Mouse (Mus musculus) right cerebral cortex, postnatal 25 days (tissue): ENCODE measurements around the gene Ly6g6e.
"Not testable (repeated sequence)": the region's sequence is repeated elsewhere in the genome, so short reads cannot be mapped to it uniquely, and the experiment has no call there.

Source experiments
- DNase-seq: peaks from one replicate; pipeline ENCODE4 v3.0.0; 2022

The Ly6g6e gene

DNA sequence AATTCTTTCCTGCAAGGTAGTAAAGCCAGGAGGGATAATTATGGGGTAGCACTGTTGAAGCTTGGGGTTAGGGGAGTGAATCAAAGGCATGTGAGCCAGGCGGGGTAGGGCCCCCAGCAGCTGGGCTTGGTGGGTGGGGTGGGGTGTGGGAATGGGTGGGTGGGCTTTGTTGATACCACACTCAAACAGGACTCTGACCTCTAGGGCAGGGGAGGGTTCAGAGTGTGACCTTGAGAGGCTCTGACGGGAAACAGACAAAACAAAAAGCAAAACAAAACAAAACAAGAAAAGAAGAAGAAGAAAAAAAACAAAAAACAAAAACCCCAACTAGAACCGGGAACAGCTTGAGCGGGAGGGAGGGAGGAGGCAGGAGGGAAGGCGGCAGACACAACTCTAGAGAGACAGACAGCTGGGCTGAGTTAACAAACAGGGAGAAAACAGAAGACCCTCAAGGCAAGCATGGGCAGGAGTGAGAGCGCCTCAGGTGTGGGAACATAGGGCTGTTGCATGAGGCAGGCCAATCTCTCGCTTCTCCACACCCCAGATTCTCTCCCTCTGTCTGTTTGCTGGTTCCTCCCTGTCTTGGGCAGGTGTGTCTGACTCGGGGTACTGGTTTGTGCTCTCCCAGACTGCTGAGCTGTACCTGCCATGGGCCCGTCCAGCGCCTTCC, at the start of gene Ly6g6e:
Gene Ly6g6e (plus strand): TSS at position 396 of the 670 bp plus-strand sequence.
- DNase-seq: no peak

DNA sequence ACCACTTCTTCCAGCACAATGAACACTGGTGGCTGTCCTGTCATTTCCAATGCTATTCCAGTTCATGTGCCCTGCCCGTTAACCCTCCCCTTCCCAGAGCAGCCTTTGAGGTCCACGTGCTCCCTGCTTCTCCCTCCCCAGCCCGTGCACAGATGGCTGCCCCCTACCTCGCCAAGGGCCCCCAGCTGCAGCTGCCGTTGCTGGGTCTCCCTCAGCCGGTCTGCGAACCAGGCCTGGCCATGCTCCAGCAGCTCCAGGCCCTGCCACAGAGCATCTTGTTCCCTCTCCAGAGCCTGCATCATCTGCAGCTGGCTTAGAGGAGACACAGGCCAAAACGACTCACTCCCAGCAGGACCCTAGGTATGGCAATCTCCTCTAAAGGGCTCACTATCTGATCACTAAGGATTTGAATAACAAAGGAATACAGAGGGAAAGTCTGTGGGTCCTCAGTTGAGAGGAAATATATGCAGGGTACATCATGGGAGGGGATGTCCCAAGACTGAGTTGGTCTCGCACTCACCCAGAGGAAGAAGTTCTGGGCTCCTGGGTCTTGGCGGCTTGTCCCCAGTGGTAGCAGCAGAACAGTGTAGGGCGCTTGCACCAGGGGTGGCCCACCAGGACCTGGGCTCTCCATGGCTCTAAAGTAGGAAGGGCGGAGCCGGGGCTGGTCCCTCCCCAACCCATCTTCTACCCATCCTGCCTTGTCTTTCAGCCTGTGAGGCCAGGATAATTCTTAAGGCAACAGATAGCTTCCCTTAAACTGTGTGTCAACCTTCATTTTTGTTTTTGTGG, 49.2 kb upstream of the Ly6g6e start, which contains the start of gene Sapcd1:
Gene Sapcd1 (minus strand): TSS at position 740 of the 792 bp plus-strand sequence.
- DNase-seq: no peak

DNA sequence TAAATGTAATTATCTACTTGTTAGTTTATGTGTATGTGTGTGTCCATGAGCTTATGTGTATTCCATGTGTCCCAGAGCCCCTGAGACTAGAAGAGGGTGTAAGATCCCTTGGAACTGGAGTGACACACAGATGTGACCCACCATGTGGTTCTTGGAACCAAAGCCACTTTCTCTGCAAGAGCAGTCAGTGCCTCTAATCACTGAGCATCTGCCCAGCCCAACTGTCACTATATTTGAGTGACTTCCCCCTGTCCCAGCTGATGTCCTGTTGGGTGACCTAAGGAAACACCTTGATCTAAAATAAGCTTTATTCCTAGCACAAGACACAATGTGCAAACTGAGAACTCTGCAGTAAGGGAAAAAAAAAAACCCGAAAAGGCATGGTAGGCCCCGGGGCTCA, 48.4 kb upstream of the Ly6g6e start:
- no peak for DNase-seq

DNA sequence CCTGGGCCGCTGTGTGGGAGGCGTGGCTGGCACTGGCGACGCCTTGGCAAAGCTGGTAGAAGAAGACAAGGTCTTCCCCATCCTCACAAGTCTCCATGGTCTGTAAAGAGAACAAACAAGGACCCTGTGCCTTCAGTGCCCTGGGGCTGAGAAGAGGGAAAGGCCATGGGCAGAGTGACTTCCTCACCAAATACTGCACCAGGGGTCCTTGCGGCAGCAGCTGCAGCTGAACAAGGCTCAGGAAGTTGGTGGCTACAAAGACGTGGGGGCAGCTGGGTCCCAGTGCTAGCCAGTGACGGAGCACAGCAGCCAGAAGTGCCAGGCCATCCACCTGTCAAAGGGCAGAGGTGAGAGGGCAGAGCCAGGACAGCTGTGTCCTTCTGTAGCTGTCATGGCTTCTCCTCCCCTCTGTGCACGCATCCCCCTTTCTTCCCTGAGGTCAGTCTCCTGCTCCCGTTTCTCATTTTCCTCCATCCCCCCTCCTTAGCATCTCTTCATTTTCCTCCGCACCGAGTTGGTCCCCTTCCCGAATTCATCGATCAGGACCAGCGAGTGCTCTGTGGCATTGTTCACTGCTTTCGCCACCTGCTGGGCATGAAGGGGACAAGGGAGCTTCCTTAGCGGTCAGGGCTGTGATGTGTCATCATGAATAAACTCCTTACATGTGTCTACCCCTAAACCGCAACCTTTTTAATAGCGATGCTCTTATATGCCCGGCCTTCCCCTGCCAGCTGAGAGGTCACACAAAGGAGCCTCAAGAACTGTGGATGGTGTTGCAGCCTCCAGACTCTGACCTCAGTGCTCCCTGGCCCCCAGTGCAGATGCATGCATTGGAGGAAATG, 46.8 kb upstream of the Ly6g6e start:
- no peak for DNase-seq

GRCm38 (mm10) chr17:35031272-35031671, 45.4 kb upstream of the Ly6g6e start:
- no peak for DNase-seq

GRCm38 (mm10) chr17:35031880-35032279, 44.8 kb upstream of the Ly6g6e start:
- no peak for DNase-seq

DNA sequence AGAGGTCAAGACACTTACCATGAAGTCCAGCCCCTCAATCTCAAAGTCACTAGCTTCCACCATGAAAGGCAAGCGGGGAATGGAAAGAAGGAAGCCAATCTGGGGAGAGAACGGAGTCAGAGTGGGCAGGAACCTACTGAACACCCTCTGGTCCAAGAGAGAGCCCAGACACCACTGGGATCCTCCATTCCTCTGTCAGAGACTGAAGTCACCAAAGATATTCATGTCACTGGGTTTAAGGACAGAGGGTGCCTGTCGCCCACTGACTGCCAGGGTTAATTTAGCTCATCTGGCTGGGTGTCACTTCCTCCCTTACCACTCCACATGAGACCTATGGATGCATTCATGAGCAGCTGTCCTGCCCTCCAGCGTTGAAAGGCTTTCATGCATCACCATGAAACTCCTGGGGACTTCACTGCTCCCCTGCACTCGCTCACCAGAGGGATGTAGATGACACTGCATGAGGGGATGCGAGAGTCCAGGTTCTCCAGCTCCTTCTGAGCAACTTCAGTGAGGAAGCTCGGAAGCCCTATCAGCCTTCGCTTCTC, 44.3 kb upstream of the Ly6g6e start:
- DNase-seq: no peak

GRCm38 (mm10) chr17:35033703-35034102, 43.0 kb upstream of the Ly6g6e start:
- DNase-seq: not testable (repeated sequence)

- DNase-seq: no peak
These were observed 41.8 kb upstream of the Ly6g6e start for GRCm38 (mm10) chr17:35034896-35035295.

DNA sequence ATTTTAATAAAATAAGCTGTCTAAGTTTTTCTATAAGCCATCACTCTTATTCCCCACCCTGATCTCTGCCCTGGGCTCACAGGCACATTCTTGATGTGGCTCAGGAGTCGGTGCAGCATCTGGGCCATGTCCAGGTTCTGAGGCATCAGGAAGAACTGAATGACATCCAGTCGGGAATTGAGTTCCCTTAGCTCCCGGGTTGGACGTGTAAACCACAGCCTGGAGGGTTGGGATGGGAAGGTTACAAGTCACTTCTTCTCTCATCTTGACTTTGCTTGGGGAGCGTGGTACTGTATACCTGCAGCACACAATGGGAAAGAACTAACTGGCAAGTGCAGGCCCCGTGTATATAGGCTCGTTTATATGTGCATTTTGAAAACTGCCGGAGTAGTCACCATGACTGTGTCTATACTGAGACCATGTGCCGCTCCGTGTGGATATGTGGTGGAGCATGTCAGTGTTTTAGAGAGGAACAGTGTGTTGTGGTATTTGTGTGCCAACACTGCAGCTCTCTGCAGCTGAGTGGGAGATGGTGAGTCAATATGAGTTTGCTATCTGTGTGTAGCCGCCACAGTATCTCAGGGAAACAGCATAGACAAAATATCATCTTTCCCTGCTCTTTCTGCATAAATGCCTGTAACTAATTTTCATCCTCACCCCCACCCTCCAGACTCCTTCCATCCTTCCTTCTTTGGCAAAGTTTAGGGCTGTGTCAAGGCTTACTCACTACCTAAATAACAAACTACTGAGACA, 37.4 kb upstream of the Ly6g6e start:
- peak; percentile 36 for DNase-seq

DNA sequence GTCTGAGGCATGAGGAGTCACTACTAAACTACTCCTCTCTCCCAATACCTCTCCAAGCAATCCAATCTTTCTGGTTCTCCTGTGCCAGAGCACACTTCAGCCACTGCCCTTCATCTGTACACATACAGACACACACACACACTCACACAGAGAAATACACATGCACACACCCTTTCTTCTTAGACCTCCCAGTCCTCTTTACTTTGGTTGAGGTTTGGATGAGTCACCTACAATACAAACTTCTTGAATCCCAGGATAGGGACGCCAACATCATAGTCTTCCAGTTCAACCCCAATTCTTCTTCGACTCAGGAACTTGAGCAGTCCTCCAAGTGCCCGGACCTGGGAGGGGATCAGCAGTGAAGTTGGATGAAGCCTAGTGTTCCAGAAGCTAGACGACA, 32.9 kb upstream of the Ly6g6e start:
- no peak for DNase-seq

DNA sequence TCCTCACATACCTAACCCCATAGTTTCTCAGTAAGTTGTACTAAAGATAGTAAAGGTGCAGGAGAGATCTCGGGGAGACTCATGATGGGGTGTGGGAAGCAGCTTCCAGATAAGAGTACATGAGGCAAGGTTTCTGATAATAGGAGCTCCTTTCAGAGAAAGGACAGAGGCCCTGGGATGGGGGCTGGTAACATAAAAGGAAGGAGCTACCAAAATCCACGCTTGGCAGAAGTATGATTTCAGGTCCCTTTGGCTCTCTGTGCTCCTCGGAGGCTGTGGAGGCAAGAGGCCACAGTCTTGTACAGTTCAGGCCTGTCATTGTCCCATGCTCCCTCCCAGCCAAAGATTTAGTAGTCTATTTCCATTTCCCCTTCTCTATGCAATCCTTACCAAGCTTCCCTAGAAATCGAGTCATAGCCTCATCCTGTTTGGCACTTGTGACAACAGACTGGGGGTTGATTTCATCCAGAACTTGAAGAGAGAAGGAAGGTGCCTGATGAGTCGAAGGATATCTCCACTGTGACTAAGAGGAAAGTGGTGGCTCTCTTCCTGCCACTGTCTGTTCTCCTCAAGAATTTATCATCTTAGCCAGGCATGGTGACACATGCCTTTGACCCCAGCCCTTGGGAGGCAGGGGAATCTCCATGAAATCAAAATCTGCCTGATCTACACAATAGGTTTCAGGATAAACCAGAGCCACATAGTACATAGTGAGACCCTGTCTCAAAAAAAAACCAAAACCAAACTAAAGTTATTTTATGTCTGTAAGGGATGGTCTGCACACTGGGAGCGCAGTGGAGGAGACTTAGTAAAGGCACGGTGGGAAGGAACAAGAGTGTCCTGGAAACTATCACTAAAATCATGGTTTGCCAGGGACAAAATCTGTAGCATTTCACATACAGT, 31.5 kb upstream of the Ly6g6e start:
- DNase-seq: no peak

DNA sequence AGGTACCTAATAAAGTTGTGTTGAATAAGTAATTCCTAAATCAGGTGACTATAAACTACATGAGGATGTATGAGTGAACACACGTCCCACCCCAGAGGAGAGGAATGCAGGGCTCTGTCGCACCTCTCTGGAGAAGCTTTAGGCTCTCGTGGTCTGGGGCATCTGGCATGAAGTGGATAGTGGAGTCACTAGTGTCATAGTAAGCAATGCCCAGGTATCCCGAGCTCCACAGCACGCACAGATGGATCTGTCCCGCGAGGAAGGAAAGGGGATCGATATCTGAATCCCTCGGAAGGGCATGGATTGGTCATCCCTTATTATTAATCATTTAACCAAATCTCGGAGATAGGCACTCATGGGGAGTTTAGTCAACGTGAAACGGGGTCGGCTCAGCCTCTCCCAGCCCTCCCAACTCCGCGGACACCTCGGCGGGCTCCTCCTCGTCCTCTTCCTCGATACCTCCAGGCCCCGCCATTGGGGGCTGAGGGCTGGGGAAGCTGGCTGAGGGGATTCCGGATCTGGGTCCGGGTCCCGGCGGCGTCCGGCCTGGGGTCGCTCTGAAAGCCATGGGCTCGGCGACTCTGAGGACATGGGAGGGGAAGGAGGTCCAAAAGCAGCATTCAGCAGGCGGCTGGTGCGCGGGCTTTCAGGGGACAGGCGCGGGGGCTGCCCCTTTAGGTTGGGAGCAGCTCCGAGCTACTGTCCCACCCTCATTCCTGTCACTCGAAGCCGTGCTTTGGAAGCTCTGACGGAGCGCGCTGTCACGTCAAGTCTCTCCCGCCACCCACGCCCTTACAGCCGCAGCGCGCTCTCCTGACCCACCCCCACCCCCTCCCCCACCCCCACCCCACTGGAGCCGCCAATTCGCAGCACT, 30.7 kb upstream of the Ly6g6e start:
- no peak for DNase-seq

DNA sequence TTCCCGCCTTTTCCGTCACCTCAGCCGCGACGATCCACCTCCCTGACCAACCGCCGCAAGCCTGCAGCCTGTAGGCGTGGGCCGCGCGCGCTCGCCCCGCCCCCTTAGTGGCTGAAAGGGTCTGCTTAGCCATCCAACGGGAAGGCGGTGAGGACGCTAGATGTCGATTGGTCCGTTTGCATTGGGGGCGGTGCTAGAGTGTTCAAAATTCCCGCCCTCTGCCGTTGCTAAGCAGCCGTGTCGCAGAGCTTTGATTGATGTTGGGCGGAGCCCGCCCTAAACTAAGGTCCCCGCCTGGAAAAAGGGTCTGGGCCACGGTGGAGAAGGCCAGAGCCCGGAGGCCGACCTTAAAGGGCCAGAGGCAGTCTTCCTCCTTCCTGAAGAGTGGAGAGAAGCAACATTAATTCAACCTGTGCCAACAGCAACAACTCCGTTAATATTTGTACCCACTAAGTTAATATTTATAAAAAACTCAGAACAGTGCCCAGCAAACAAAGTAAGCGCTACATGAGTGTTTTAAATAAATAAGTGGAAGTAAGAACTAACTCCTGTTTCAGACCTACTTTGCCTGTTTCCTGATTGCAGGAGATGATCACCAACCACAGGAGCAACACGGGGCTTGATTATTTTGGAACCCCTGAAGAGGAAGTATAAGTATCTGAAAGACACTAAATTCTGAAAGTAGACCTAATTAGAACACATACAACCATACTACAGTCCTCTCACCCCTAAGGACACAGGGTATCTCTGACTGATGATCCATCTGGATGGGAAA, 29.8 kb upstream of the Ly6g6e start, which contains the start of gene Msh5:
Gene Msh5 (minus strand): TSS at position 65 of the 775 bp plus-strand sequence.
- DNase-seq: peak; percentile 88

GRCm38 (mm10) chr17:35047688-35048087, 29.0 kb upstream of the Ly6g6e start:
- no peak for DNase-seq

DNA sequence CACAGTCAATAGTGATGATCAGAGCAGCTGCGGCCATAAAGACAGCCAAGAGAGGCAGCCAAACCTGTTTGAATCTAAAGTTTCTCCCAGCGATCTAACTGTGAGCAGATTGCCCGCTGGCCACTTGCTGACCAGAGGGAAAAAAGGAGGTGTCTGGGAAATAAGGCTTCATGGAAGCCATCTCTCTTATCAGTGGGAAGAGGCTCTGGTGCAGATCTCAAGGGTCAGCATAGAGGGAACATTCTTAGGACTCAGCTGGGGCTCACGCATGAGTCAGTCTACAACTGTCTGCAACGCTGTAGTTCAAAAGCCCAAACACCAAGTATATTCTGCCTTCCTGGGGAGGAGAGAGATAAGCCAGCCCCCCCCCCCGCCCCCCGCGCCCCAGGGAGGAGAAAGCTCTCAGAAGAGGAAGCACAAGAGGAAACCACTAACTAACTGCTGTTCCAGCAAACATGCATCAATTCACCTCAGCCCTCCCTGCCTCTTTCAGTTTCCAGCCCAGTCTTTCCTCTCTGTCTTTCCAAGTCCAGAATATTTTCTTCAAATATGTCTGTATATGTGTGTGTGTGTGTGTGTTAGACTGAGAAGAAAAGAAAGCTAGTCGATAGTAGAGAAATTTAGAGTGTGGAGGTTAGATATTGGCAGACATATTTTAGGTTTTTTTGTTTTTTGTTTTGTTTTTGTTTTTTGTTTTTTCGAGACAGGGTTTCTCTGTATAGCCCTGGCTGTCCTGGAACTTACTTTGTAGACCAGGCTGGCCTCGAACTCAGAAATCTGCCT, 28.4 kb upstream of the Ly6g6e start:
- DNase-seq: no peak

- DNase-seq: no peak
These were observed 27.7 kb upstream of the Ly6g6e start for GRCm38 (mm10) chr17:35048932-35049440.

DNA sequence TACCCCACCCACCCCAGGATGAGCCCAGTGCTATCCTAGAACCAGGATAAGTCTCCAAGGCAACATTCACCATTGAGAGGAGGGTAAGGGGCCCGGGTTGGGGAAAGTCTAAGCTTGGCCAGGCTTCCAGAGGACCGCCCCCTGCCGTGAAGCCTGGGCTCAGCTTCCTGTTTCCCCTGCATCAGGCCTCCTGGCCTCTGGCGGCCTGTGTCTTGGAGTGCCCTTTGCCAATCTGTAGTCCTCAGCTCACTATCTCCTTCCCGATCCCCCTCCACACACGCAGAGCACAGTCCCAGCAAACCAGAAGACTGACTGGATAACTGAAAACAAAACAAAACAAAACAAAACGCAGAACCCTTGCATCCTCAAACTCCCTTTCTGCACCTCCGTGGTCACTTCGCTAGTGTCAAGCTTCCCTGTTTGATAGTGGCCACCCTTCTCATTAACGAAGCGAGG, 27.1 kb upstream of the Ly6g6e start, which contains the start of gene Clic1:
Gene Clic1 (plus strand): TSS at position 406 of the 456 bp plus-strand sequence.
- no peak for DNase-seq
